ENCODE assay signal across 9 mouse cellular contexts in genomic region chr6:28396853-28397457, GRCm38 (mm10). TPM values are rescaled to one million over a fixed set of nuclear protein-coding genes. Genes with fewer than 3 reads are reported as not detected.
DNase-seq lines count a peak whose midpoint lies in the region; ATAC-seq and TF ChIP-seq lines count a peak whose summit lies in the region.
"Had no signal": no experiment of that assay in that cellular context is flagged by ENCODE, and none has a peak within 500 bp of the region (broad histone marks: within the 10 kb centered on the region; RNA-seq: fewer than 3 reads in every experiment).

No protein-coding gene starts in this region.

- no peak for TF ChIP-seq CTCF in intestine, postnatal 0 days (IDR thresholded peaks at IDR 0.05; ENCODE audit: low read depth)

- intact Hi-C loops in heart, postnatal 36 days (cut with DNase I) = no loop called here

- peak; percentile 56 for ATAC-seq in CD4-positive, CD25-positive, alpha-beta regulatory T cell, adult 4 months
- ATAC-seq in embryonic facial prominence, embryonic 15.5 days (ENCODE audit: insufficient number of reproducible peaks, low FRiP score, low TSS enrichment, low read depth) = no peak
- ATAC-seq in intestine, postnatal 0 days = no peak
- ATAC-seq in neural tube, embryonic 11.5 days (ENCODE audit: insufficient read depth, low FRiP score, low TSS enrichment) = no peak

- peaks cover 49% of the 10 kb centered on the region for H3K27me3 ChIP-seq in heart, embryonic 10.5 days (ENCODE audit: insufficient read depth, poor library complexity, severe bottlenecking)
- H3K27me3 ChIP-seq in embryonic facial prominence, embryonic 15.5 days = peaks cover 25% of the 10 kb centered on the region
- H3K27me3 ChIP-seq in intestine, postnatal 0 days (replicated peaks; ENCODE audit: control insufficient read depth, insufficient read depth, low read length) = peaks cover 29% of the 10 kb centered on the region
- no peaks in the 10 kb centered on the region for H3K27me3 ChIP-seq in neural tube, embryonic 11.5 days (ENCODE audit: control insufficient read depth, insufficient read depth, low read length)

- H3K4me1 ChIP-seq in heart, embryonic 10.5 days = peaks cover 3% of the 10 kb centered on the region; the same call in 1 of the 2 replicates
- peaks cover 6% of the 10 kb centered on the region; the same call in 1 of the 2 replicates for H3K4me1 ChIP-seq in embryonic facial prominence, embryonic 15.5 days
- no peaks in the 10 kb centered on the region for H3K4me1 ChIP-seq in intestine, postnatal 0 days (replicated peaks; ENCODE audit: control insufficient read depth, insufficient read depth, low read length)
- no peaks in the 10 kb centered on the region for H3K4me1 ChIP-seq in neural tube, embryonic 11.5 days (ENCODE audit: control insufficient read depth, insufficient read depth, low read length)

- 4% methylated on average over 19 of the region's 19 CpGs for WGBS in heart, embryonic 10.5 days
- 2% methylated on average over 19 of the region's 19 CpGs for whole genome bisulfite sequencing in embryonic facial prominence, embryonic 15.5 days
- 6% methylated on average over 19 of the region's 19 CpGs for WGBS in intestine, postnatal 0 days
- 1% methylated on average over 19 of the region's 19 CpGs for WGBS in neural tube, embryonic 11.5 days

- H3K9ac ChIP-seq in embryonic facial prominence, embryonic 15.5 days = no peak overlapping the region
- H3K9ac ChIP-seq in intestine, postnatal 0 days (ENCODE audit: low read depth, low read length) = no peak overlapping the region
- peak overlapping the region; percentile 57 for H3K9ac ChIP-seq in neural tube, embryonic 11.5 days (ENCODE audit: low read length)

- H3K4me3 ChIP-seq in heart, embryonic 10.5 days = peak overlapping the region; percentile 59
- peak overlapping the region; percentile 45 for H3K4me3 ChIP-seq in embryonic facial prominence, embryonic 15.5 days (replicated peaks)
- H3K4me3 ChIP-seq in intestine, postnatal 0 days (ENCODE audit: low read depth, low read length) = peak overlapping the region; percentile 43
- H3K4me3 ChIP-seq in neural tube, embryonic 11.5 days (ENCODE audit: low read depth, low read length) = peak overlapping the region; percentile 43

- H3K9me3 ChIP-seq in heart, embryonic 10.5 days = peaks cover 2% of the 10 kb centered on the region; the same call in 1 of the 2 replicates
- H3K9me3 ChIP-seq in embryonic facial prominence, embryonic 15.5 days (replicated peaks) = peaks cover 3% of the 10 kb centered on the region; the same call in 1 of the 2 replicates
- no peaks in the 10 kb centered on the region for H3K9me3 ChIP-seq in intestine, postnatal 0 days (ENCODE audit: control insufficient read depth)
- no peaks in the 10 kb centered on the region for H3K9me3 ChIP-seq in neural tube, embryonic 11.5 days (ENCODE audit: control insufficient read depth, low read length)
- H3K9me3 ChIP-seq: G1E had no signal

- H3K36me3 ChIP-seq in heart, embryonic 10.5 days = no peaks in the 10 kb centered on the region
- H3K36me3 ChIP-seq in embryonic facial prominence, embryonic 15.5 days = no peaks in the 10 kb centered on the region
- H3K36me3 ChIP-seq in intestine, postnatal 0 days (ENCODE audit: control insufficient read depth, insufficient read depth) = no peaks in the 10 kb centered on the region
- H3K36me3 ChIP-seq in neural tube, embryonic 11.5 days (ENCODE audit: control insufficient read depth, insufficient read depth, low read length) = no peaks in the 10 kb centered on the region
- H3K36me3 ChIP-seq: G1E had no signal

- H3K4me2 ChIP-seq in embryonic facial prominence, embryonic 15.5 days (replicated peaks) = peak overlapping the region; percentile 89
- peak overlapping the region; percentile 77 for H3K4me2 ChIP-seq in intestine, postnatal 0 days (replicated peaks; ENCODE audit: low read depth)
- H3K4me2 ChIP-seq in neural tube, embryonic 11.5 days (ENCODE audit: low read depth) = peak overlapping the region; percentile 67

- no peak overlapping the region for H3K27ac ChIP-seq in heart, embryonic 10.5 days
- H3K27ac ChIP-seq in embryonic facial prominence, embryonic 15.5 days (replicated peaks) = no peak overlapping the region
- no peak overlapping the region for H3K27ac ChIP-seq in intestine, postnatal 0 days (ENCODE audit: low read depth, low read length)
- no peak overlapping the region for H3K27ac ChIP-seq in neural tube, embryonic 11.5 days (ENCODE audit: low read depth, low read length)

- no peak for DNase-seq in heart, embryonic 10.5 days (ENCODE audit: low spot score)
- no peak for DNase-seq in heart, postnatal 36 days
- DNase-seq in neural tube, embryonic 11.5 days (ENCODE audit: low spot score) = peak; percentile 59
- DNase-seq in urinary bladder, adult 2 months (ENCODE audit: low spot score) = no peak
- DNase-seq in layer of hippocampus, postnatal 25 days (ENCODE audit: extremely low spot score in 1 of 2, low spot score in 1 of 2) = no peak

RNA-seq across cellular contexts. Expression of gene Zfp800, which starts 0.8 kb away (rescaled TPM):
- 11.7 and 15.0 TPM in 2 replicates for polyA plus RNA-seq in heart, embryonic 10.5 days (2016; fragmentation: Nextera tagmentation; extraction: Ambion mirVana)
- total RNA-seq in heart, postnatal 36 days (2021) = 10 to 100 TPM in 1 of 2 experiments, 1 to 10 TPM in 1; 9.4 to 11.5 TPM
- 10 to 100 TPM; 28.8 to 36.9 TPM for polyA plus RNA-seq in CD4-positive, CD25-positive, alpha-beta regulatory T cell, adult 4 months (2017; shearing (Covaris generic))
- polyA plus RNA-seq in embryonic facial prominence, embryonic 15.5 days (2015; fragmentation: Nextera tagmentation; extraction: Ambion mirVana) = 20.6 and 23.3 TPM in 2 replicates
- 19.2 and 19.3 TPM in 2 replicates for polyA plus RNA-seq in intestine, postnatal 0 days (2015; fragmentation: Nextera tagmentation; extraction: Ambion mirVana)
- polyA plus RNA-seq in neural tube, embryonic 11.5 days (2014; fragmentation: Nextera tagmentation; extraction: Ambion mirVana) = 20.9 and 23.2 TPM in 2 replicates
- polyA plus RNA-seq in urinary bladder, adult 2 months (2012; rRNA removed) = 7.6 and 7.8 TPM in 2 replicates
- 10 to 100 TPM; 20.9 to 24.2 TPM for total RNA-seq in layer of hippocampus, postnatal 25 days (2021)

RNA-seq across cellular contexts. Expression of gene Arf5, which starts 26.4 kb away (rescaled TPM):
- polyA plus RNA-seq in heart, embryonic 10.5 days (2016; fragmentation: Nextera tagmentation; extraction: Ambion mirVana) = 273 and 310 TPM in 2 replicates
- 100 to 1,000 TPM; 162 to 164 TPM for total RNA-seq in heart, postnatal 36 days (2021)
- polyA plus RNA-seq in CD4-positive, CD25-positive, alpha-beta regulatory T cell, adult 4 months (2017; shearing (Covaris generic)) = 10 to 100 TPM; 27.3 to 43.4 TPM
- 419 and 430 TPM in 2 replicates for polyA plus RNA-seq in embryonic facial prominence, embryonic 15.5 days (2015; fragmentation: Nextera tagmentation; extraction: Ambion mirVana)
- polyA plus RNA-seq in intestine, postnatal 0 days (2015; fragmentation: Nextera tagmentation; extraction: Ambion mirVana) = 289 and 307 TPM in 2 replicates
- 323 and 364 TPM in 2 replicates for polyA plus RNA-seq in neural tube, embryonic 11.5 days (2014; fragmentation: Nextera tagmentation; extraction: Ambion mirVana)
- polyA plus RNA-seq in urinary bladder, adult 2 months (2012; rRNA removed) = 186 and 211 TPM in 2 replicates
- total RNA-seq in layer of hippocampus, postnatal 25 days (2021) = 100 to 1,000 TPM; 327 to 334 TPM

RNA-seq across cellular contexts. Expression of gene Fscn3, which starts 30.6 kb away (rescaled TPM):
- polyA plus RNA-seq in heart, embryonic 10.5 days (2016; fragmentation: Nextera tagmentation; extraction: Ambion mirVana) = not detected in 2 replicates
- not detected for total RNA-seq in heart, postnatal 36 days (2021)
- polyA plus RNA-seq in CD4-positive, CD25-positive, alpha-beta regulatory T cell, adult 4 months (2017; shearing (Covaris generic)) = not detected
- not detected in 2 replicates for polyA plus RNA-seq in embryonic facial prominence, embryonic 15.5 days (2015; fragmentation: Nextera tagmentation; extraction: Ambion mirVana)
- not detected in 2 replicates for polyA plus RNA-seq in intestine, postnatal 0 days (2015; fragmentation: Nextera tagmentation; extraction: Ambion mirVana)
- 0.16 TPM in 1 of 2 replicates, not detected in the other for polyA plus RNA-seq in neural tube, embryonic 11.5 days (2014; fragmentation: Nextera tagmentation; extraction: Ambion mirVana)
- polyA plus RNA-seq in urinary bladder, adult 2 months (2012; rRNA removed) = not detected in 2 replicates
- not detected for total RNA-seq in layer of hippocampus, postnatal 25 days (2021)
- total RNA-seq: G1E had no signal
- polyA plus RNA-seq: G1E had no signal

RNA-seq across cellular contexts. Expression of gene Gcc1, which starts 31.2 kb away (rescaled TPM):
- 7.0 and 7.6 TPM in 2 replicates for polyA plus RNA-seq in heart, embryonic 10.5 days (2016; fragmentation: Nextera tagmentation; extraction: Ambion mirVana)
- 1 to 10 TPM; 9.4 to 9.5 TPM for total RNA-seq in heart, postnatal 36 days (2021)
- polyA plus RNA-seq in CD4-positive, CD25-positive, alpha-beta regulatory T cell, adult 4 months (2017; shearing (Covaris generic)) = 10 to 100 TPM in 1 of 2 experiments, 1 to 10 TPM in 1; 7.9 to 15.8 TPM
- 9.6 and 10.5 TPM in 2 replicates for polyA plus RNA-seq in embryonic facial prominence, embryonic 15.5 days (2015; fragmentation: Nextera tagmentation; extraction: Ambion mirVana)
- polyA plus RNA-seq in intestine, postnatal 0 days (2015; fragmentation: Nextera tagmentation; extraction: Ambion mirVana) = 5.3 and 6.8 TPM in 2 replicates
- polyA plus RNA-seq in neural tube, embryonic 11.5 days (2014; fragmentation: Nextera tagmentation; extraction: Ambion mirVana) = 8.2 and 8.8 TPM in 2 replicates
- polyA plus RNA-seq in urinary bladder, adult 2 months (2012; rRNA removed) = 10.2 and 11.0 TPM in 2 replicates
- 10 to 100 TPM; 15.4 to 20.6 TPM for total RNA-seq in layer of hippocampus, postnatal 25 days (2021)

RNA-seq across cellular contexts. Expression of gene Pax4, which starts 52.2 kb away (rescaled TPM):
- not detected in 2 replicates for polyA plus RNA-seq in heart, embryonic 10.5 days (2016; fragmentation: Nextera tagmentation; extraction: Ambion mirVana)
- total RNA-seq in heart, postnatal 36 days (2021) = not detected
- not detected for polyA plus RNA-seq in CD4-positive, CD25-positive, alpha-beta regulatory T cell, adult 4 months (2017; shearing (Covaris generic))
- polyA plus RNA-seq in embryonic facial prominence, embryonic 15.5 days (2015; fragmentation: Nextera tagmentation; extraction: Ambion mirVana) = not detected in 2 replicates
- 0.37 and 1.3 TPM in 2 replicates for polyA plus RNA-seq in intestine, postnatal 0 days (2015; fragmentation: Nextera tagmentation; extraction: Ambion mirVana)
- polyA plus RNA-seq in neural tube, embryonic 11.5 days (2014; fragmentation: Nextera tagmentation; extraction: Ambion mirVana) = not detected in 2 replicates
- polyA plus RNA-seq in urinary bladder, adult 2 months (2012; rRNA removed) = not detected in 2 replicates
- not detected for total RNA-seq in layer of hippocampus, postnatal 25 days (2021)
- total RNA-seq: G1E had no signal
- polyA plus RNA-seq: G1E had no signal
